Mouse (Mus musculus): ENCODE measurements at regions not wholly inside any gene's neighbourhood (a gene's known extent, or its start where the extent isn't known, plus 50 kb on each side); places are given as distances from the start of the nearest gene placed in this dataset.

- no peak for DNase-seq (ENCODE audit: low spot score)
Observed at GRCm38 (mm10) chr8:10768181-10768580, 240.1 kb downstream of the Irs2 start.

DNA sequence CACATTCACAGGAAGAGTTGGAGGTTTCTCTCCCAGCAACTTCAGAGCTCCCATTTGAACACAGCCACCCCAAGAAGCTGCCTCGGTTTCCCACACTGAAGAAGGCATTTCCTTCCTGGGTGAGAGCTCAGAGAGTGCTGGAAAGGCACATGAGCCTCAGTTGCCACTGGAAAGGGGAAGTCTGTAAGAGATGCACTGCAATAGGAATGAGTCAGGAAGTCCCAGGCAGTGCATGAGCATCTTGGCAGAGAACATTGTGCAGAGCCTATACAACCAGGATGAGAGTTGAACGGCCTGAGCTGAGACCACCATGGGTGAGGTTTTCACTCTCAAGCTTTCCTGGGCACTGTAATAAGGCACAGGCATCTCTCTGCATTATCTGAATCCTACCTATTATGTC is 244.4 kb downstream of the Irs2 start:
- DNase-seq (ENCODE audit: low spot score): no peak

- no peak for DNase-seq (ENCODE audit: low spot score)
Observed at GRCm38 (mm10) chr8:10761694-10762305, 246.5 kb downstream of the Irs2 start.

GRCm38 (mm10) chr8:10760851-10761693 is 247.2 kb downstream of the Irs2 start:
- DNase-seq (ENCODE audit: low spot score): peak; percentile 50

- DNase-seq (ENCODE audit: low spot score): no peak
Observed at GRCm38 (mm10) chr8:10760231-10760630, 248.0 kb downstream of the Irs2 start.

DNA sequence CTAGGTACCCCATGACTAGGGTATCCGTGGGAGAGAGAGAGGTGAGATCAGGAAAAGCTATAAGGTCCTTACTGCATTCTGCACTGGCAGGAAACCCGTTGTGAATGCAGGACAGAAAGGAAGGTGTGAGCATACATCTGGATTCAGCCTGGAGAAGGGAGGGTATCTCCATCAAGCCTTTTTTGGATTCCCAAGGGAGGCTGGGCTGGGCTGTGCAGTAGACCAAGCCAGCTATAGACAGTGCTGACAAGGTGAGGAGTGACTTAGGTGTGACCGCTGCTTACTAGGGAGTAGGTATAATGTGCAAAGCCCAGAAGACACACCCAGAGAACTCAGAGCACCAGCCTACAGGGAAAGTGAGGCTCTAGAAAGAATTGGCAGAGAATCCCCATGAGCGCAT is 250.1 kb downstream of the Irs2 start:
- DNase-seq (ENCODE audit: low spot score): no peak

GRCm38 (mm10) chr8:10754986-10755308 is 253.3 kb downstream of the Irs2 start:
- no peak for DNase-seq (ENCODE audit: low spot score)

DNA sequence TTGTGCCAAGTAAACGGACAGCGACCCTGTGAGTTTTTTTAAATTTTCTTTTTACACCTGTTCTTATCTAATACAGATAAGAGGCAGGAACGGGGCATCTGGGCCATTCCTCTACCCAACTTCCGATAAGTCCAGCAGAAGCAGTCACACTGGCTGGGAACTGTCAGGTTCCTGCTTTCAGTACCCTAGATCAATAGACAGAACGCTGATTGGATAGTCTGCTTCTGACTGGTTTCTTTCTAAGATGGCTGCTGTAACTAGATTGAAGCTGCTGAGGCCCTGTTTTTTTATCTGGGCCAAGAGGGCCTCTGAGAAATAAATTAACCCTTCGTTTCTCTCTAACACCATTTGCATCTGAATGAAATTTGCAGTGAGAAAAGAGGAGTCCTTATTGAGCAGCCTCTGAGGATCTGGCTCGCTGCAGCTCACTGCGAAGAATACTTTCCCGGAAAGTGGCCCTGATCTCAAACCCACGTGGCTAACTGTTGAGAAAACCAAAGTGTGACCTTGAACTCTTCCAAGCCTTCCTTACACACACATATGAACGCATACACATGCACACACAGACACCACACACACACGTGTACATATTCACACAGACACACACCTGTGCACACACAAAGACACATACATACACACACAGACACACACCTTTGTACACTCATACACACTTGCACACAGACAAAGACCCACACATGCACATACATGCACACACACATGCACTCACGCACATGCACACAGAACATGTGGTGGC is 253.8 kb downstream of the Irs2 start:
- DNase-seq (ENCODE audit: low spot score): no peak

- DNase-seq (ENCODE audit: low spot score): no peak
Observed at GRCm38 (mm10) chr8:10753056-10753455, 255.2 kb downstream of the Irs2 start.

DNA sequence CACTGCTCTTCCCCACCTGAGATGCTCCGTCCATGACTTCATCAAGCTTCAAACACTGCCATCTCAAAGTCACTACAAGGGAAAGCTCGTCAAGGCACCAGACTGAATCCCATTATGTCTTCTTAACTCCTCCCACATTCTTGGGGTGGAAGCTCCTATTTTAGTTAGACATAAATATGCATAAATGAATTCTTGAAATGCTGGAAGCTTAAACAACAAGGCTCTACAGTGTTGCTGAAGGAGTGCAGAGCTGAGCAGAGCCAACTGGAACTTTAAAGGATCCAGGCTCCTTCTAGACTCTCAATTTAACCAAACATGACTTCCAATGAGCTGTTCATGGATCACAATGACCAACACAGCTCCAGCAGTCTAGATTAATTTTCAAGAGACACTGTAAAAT is 261.1 kb downstream of the Irs2 start:
- no peak for DNase-seq (ENCODE audit: low spot score)

DNA sequence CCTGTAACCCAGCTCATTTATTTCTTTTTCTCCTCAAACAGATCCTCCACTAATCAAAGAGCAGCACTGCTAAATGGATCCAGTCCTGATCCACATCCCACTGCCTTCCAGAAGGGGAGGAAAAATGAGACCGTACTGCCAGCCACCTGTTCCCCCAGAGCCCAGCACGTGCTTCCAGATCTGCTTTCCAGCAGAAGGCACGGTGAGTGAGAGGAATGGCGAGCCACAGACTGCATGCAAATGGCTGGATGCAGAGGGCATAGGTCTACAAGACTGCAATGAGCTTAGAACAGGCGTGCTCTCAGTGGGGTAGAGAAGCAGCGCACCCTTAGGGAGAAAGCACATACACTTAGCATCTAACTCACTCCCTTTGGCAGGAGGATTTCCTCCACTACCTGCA is 265.0 kb downstream of the Irs2 start:
- DNase-seq (ENCODE audit: low spot score): no peak

DNA sequence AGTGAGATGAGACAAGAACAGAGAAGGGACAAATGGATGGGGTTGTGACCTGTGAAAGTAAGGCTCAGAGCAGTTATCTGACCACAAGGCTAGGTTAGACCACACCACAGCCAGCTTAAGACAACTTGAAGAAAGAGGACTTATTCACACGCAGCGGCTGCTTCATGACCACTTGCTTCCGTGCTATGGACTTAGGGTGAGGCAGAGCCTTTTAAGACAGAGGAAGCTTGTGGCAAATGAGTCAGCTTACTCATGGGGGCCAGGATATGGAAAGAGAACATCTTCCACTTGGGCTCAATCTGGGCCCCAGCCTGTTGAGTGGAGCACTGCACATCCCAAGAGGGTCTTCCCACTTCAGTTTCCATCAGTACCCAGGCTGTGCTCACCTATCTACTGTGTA is 267.4 kb downstream of the Irs2 start:
- DNase-seq (ENCODE audit: low spot score): no peak

- DNase-seq (ENCODE audit: low spot score): no peak
Observed at GRCm38 (mm10) chr8:10738486-10739081, 269.7 kb downstream of the Irs2 start.

DNA sequence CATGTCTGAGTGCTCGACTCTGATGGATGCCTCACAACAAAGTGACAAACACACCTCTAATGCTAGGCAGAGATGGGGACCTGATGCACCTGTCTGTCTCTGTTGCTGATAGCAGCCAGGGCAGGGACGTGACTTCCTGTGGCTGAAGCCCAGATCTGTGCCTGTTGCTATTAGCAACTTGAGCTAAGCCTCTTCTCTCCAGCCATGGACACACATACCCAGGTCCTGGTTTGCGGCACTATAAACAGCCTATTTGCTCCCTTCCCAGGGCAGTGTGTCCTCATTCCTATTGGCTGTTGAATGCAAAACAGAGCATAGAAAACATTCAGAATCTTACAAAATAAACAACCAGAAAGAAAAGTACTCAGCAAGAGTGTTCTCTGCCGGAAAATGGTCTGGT is 273.5 kb downstream of the Irs2 start:
- no peak for DNase-seq (ENCODE audit: low spot score)

DNA sequence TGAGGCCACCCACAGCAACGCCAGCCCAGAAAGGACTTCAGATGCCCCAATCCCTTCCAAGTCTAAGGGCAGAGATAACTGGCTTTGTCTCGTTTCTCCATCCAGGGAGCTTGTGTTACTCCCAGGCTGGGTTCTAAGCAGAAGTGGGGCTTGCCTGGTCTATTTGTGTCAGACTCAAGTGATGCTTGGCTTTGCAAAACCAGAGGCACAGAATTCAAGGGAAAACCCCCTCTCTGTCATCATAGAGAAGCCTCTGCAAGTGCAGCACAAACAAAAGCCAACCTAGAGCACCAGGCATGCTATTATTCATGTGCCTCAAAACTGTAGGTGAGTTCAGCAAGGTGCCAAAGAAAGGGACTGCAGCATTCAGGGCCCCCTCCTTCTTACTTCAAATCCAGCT is 284.9 kb downstream of the Irs2 start:
- DNase-seq (ENCODE audit: low spot score): no peak

DNA sequence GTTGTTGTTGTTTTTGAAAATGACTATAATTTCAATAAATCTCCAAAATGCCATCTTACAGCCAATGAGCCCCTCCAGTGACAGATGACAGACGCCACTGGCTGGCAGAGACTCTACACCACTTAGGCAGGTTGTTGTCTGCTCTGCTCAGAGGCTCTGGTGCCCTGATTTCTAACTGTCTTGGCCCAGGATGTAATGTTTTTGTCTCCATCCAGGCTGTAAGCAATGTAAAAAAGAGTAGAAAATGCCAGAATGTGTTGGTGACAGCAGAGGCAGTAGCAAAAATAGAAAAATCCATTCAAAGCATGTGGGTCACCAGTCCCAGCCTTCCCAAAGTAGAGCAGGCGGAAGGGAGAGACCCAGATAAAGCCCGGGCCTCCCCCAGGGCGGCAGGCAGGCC is 285.5 kb downstream of the Irs2 start:
- no peak for DNase-seq (ENCODE audit: low spot score)

DNA sequence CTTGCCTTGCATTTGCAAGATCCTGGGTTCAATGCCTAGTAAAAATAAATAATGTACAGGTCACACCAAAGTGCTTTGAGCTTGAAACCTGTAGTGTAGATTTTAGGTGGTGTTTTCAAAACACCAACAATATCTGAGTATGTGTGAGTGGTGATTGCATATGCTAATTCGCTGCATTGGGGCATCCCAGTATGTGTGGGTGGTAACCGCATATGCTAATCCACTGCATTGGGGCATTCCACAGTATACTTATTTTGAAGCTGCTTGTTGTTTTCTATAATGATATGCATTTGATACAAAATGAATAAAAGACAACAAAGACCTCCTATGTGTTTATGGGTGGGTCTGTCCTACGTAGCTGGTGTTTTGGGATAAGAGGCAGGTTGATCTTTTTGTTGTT is 285.9 kb downstream of the Irs2 start:
- DNase-seq (ENCODE audit: low spot score): no peak

DNA sequence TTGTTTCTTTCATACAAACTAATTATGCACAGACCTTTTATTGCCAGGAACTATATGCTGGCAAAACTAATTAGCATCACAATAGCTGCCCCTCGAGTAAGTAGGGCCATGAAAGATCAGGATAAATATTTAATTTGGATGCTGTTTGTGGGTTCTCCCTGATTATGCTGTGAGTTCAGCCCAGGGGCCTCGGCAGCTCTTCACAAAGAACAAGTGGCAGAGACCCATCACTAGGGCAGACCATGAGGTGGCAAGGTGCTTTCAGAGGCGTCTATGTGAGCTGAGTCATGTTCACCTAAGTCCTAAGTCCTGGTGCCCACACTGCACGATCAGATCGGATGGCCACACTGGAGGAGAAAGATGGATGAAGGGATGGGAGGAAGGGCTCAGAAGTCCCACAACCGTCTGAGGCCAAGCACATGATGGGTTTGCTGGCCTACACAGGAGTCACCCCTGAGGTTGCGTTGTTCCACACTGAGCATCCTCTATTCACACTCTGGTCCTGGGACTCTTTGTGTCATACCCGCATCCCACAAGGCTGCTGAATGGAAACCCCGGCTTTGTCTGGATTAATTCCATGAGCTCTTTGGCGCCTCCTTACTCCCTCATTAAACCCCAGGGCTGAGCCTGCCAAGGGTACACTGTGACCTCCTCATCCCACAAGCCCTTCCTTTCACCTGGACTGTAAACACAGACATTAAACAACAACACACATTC is 287.0 kb downstream of the Irs2 start:
- DNase-seq (ENCODE audit: low spot score): no peak

GRCm38 (mm10) chr8:10720398-10720797 is 287.9 kb downstream of the Irs2 start:
- DNase-seq (ENCODE audit: low spot score): no peak

- DNase-seq (ENCODE audit: low spot score): no peak
Observed at GRCm38 (mm10) chr8:10719411-10719810, 288.8 kb downstream of the Irs2 start.

GRCm38 (mm10) chr8:10717297-10717696 is 291.0 kb downstream of the Irs2 start:
- no peak for DNase-seq (ENCODE audit: low spot score)

GRCm38 (mm10) chr8:10716161-10716560 is 292.1 kb downstream of the Irs2 start:
- DNase-seq (ENCODE audit: low spot score): no peak

All from testis, postnatal 10 days (tissue).